In the genomic region with DNA sequence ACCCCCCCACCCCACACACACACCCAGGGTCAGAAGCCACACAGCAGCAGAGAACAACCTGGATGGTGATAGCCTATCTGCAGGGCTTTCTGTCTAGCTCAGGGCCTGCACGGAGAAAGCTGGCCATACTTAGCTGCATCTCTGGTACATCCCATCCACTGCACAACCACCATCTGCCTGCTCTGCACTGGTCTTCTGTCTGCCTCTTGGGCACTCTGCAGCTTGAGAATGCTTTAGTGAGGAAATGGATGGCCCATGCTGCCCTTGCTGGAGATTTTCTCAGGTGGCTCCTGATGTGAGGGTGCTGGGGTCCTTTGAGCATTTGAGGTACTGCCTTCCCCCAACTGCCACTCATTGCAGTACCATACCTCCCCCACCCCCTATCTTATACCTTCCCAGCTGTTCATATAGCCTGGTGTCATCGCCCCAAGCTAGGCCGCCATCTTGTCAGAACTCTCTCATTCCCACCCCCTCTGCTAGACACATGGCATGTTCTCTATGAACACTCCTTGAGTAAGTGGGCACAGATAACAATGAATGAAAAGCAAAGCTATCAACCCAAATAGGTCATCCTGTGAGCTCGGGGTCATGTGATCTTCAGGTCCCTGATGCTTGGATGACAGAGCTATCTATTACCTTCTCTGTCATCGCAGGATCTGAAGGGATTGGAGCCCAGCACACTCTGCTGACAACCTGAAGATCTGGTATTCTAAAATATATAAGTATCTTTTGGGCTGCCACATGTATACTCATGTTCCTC, we compare ENCODE assay signal across 27 mouse cellular contexts. TPM values are rescaled to one million over a fixed set of nuclear protein-coding genes. Genes with fewer than 3 reads are reported as not detected.
DNase-seq lines count a peak whose midpoint lies in the region; ATAC-seq lines count a peak whose summit lies in the region.
"Had no signal": no experiment of that assay in that cellular context is flagged by ENCODE, and none has a peak within 500 bp of the region (broad histone marks: within the 10 kb centered on the region; RNA-seq: fewer than 3 reads in every experiment).

No protein-coding gene starts in this region.

- ATAC-seq in forebrain, embryonic 11.5 days (replicated peaks; ENCODE audit: low FRiP score), result no peak
- ATAC-seq in midbrain, embryonic 11.5 days (ENCODE audit: low FRiP score), result no peak
- ATAC-seq in midbrain, embryonic 16.5 days, result no peak
- ATAC-seq: activated CD4-positive, CD25-positive, alpha-beta regulatory T cell, adult 4 months; forebrain, embryonic 16.5 days; hindbrain, postnatal 0 days; intestine, postnatal 0 days; lung, postnatal 0 days; midbrain, embryonic 13.5 days had no signal

- H3K36me3 ChIP-seq in forebrain, embryonic 11.5 days (ENCODE audit: control insufficient read depth, insufficient read depth, low read length), result no peaks in the 10 kb centered on the region
- no peaks in the 10 kb centered on the region for H3K36me3 ChIP-seq in forebrain, embryonic 10.5 days (replicated peaks)
- no peaks in the 10 kb centered on the region for H3K36me3 ChIP-seq in midbrain, embryonic 11.5 days (ENCODE audit: control insufficient read depth, insufficient read depth, low read length)
- no peaks in the 10 kb centered on the region for H3K36me3 ChIP-seq in midbrain, embryonic 16.5 days (ENCODE audit: control insufficient read depth, insufficient read depth, low read length)
- H3K36me3 ChIP-seq: embryonic facial prominence, embryonic 12.5 days; hindbrain, embryonic 12.5 days; limb, embryonic 15.5 days; liver, embryonic 13.5 days; midbrain, embryonic 13.5 days; stomach, embryonic 15.5 days had no signal

- no peaks in the 10 kb centered on the region for H3K9me3 ChIP-seq in forebrain, embryonic 11.5 days (ENCODE audit: control insufficient read depth, low read length)
- no peaks in the 10 kb centered on the region for H3K9me3 ChIP-seq in forebrain, embryonic 10.5 days
- H3K9me3 ChIP-seq in midbrain, embryonic 11.5 days (ENCODE audit: control insufficient read depth, low read length), result no peaks in the 10 kb centered on the region
- H3K9me3 ChIP-seq in midbrain, embryonic 16.5 days (replicated peaks; ENCODE audit: control insufficient read depth, low read length, poor library complexity, severe bottlenecking), result no peaks in the 10 kb centered on the region
- H3K9me3 ChIP-seq: embryonic facial prominence, embryonic 12.5 days; hindbrain, embryonic 12.5 days; limb, embryonic 15.5 days; liver, embryonic 13.5 days; megakaryocyte, embryonic 14.5 days; midbrain, embryonic 13.5 days; stomach, embryonic 15.5 days had no signal

- DNase-seq in forebrain, embryonic 11.5 days (ENCODE audit: low spot score), result peak; percentile 37
- DNase-seq in forebrain, embryonic 10.5 days (ENCODE audit: extremely low spot score, low spot score), result no peak
- DNase-seq in midbrain, embryonic 11.5 days (ENCODE audit: low spot score, missing footprints), result peak; percentile 51
- peak; percentile 58 for DNase-seq in cerebellum, adult 9-10 months
- DNase-seq in cerebellum, postnatal 14 days, result peak; percentile 4 to 32
- DNase-seq in thymus, postnatal 25 days, result no peak
- DNase-seq in kidney, postnatal 4 days, result no peak
- DNase-seq: adrenal gland, adult 2 months; adrenal gland, postnatal 36 days; B cell, adult 2 months; gastrocnemius, adult 2 months; kidney, adult 9 months; kidney, postnatal 14 days; liver, embryonic 13.5 days; lung, adult 18-20 months had no signal

- no peak overlapping the region for H3K4me2 ChIP-seq in forebrain, embryonic 11.5 days (ENCODE audit: low read depth, low read length, severe bottlenecking)
- H3K4me2 ChIP-seq in midbrain, embryonic 11.5 days, result no peak overlapping the region
- H3K4me2 ChIP-seq in midbrain, embryonic 16.5 days (ENCODE audit: low read length), result no peak overlapping the region
- H3K4me2 ChIP-seq: embryonic facial prominence, embryonic 12.5 days; hindbrain, embryonic 12.5 days; limb, embryonic 15.5 days; liver, embryonic 13.5 days; midbrain, embryonic 13.5 days; stomach, embryonic 15.5 days had no signal

- WGBS in forebrain, embryonic 11.5 days, result 88% methylated on average over 5 of the region's 5 CpGs
- 89% methylated on average over 5 of the region's 5 CpGs for WGBS in forebrain, embryonic 10.5 days
- WGBS in midbrain, embryonic 11.5 days, result 95% methylated on average over 5 of the region's 5 CpGs
- WGBS in midbrain, embryonic 16.5 days, result 94% methylated on average over 5 of the region's 5 CpGs

- H3K9ac ChIP-seq in forebrain, embryonic 11.5 days (ENCODE audit: low read length), result no peak overlapping the region
- H3K9ac ChIP-seq in midbrain, embryonic 11.5 days (ENCODE audit: low read length), result no peak overlapping the region
- H3K9ac ChIP-seq in midbrain, embryonic 16.5 days (ENCODE audit: low read depth, low read length), result no peak overlapping the region
- H3K9ac ChIP-seq: embryonic facial prominence, embryonic 12.5 days; hindbrain, embryonic 12.5 days; limb, embryonic 15.5 days; liver, embryonic 13.5 days; midbrain, embryonic 13.5 days; stomach, embryonic 15.5 days had no signal

- no peaks in the 10 kb centered on the region for H3K27me3 ChIP-seq in forebrain, embryonic 11.5 days (ENCODE audit: control insufficient read depth, insufficient read depth, low read length)
- H3K27me3 ChIP-seq in forebrain, embryonic 10.5 days (ENCODE audit: poor library complexity, severe bottlenecking), result no peaks in the 10 kb centered on the region
- no peaks in the 10 kb centered on the region for H3K27me3 ChIP-seq in midbrain, embryonic 11.5 days (ENCODE audit: control insufficient read depth, insufficient read depth, low read length)
- H3K27me3 ChIP-seq in midbrain, embryonic 16.5 days (ENCODE audit: control insufficient read depth, insufficient read depth, low read depth, low read length), result no peaks in the 10 kb centered on the region
- H3K27me3 ChIP-seq: embryonic facial prominence, embryonic 12.5 days; hindbrain, embryonic 12.5 days; limb, embryonic 15.5 days; liver, embryonic 13.5 days; midbrain, embryonic 13.5 days; stomach, embryonic 15.5 days had no signal

- H3K4me1 ChIP-seq in forebrain, embryonic 11.5 days (replicated peaks; ENCODE audit: control insufficient read depth, insufficient read depth, low read length), result no peaks in the 10 kb centered on the region
- H3K4me1 ChIP-seq in forebrain, embryonic 10.5 days, result no peaks in the 10 kb centered on the region
- 0 out of 2 replicates have a peak, but pooled peaks cover 2% of the 10 kb centered on the region for H3K4me1 ChIP-seq in midbrain, embryonic 11.5 days (ENCODE audit: control insufficient read depth, insufficient read depth, low read length)
- H3K4me1 ChIP-seq in midbrain, embryonic 16.5 days (ENCODE audit: control insufficient read depth, insufficient read depth, low read length), result no peaks in the 10 kb centered on the region
- H3K4me1 ChIP-seq: hindbrain, embryonic 12.5 days; limb, embryonic 15.5 days; liver, embryonic 13.5 days; midbrain, embryonic 13.5 days; stomach, embryonic 15.5 days had no signal

- no peak overlapping the region for H3K4me3 ChIP-seq in forebrain, embryonic 11.5 days (ENCODE audit: low read depth, low read length)
- no peak overlapping the region for H3K4me3 ChIP-seq in forebrain, embryonic 10.5 days
- H3K4me3 ChIP-seq in midbrain, embryonic 11.5 days (ENCODE audit: low read depth, low read length), result no peak overlapping the region
- H3K4me3 ChIP-seq in midbrain, embryonic 16.5 days (ENCODE audit: low read depth, low read length), result no peak overlapping the region
- H3K4me3 ChIP-seq: embryonic facial prominence, embryonic 12.5 days; gastrocnemius, adult 2 months; hindbrain, embryonic 12.5 days; limb, embryonic 15.5 days; liver, embryonic 13.5 days; megakaryocyte, embryonic 14.5 days; midbrain, embryonic 13.5 days; stomach, embryonic 15.5 days had no signal

- no peak overlapping the region for H3K27ac ChIP-seq in forebrain, embryonic 11.5 days (ENCODE audit: low read depth, low read length)
- H3K27ac ChIP-seq in forebrain, embryonic 10.5 days, result no peak overlapping the region
- no peak overlapping the region for H3K27ac ChIP-seq in midbrain, embryonic 11.5 days (ENCODE audit: low read depth, low read length)
- H3K27ac ChIP-seq in midbrain, embryonic 16.5 days (ENCODE audit: low read length), result no peak overlapping the region
- H3K27ac ChIP-seq: embryonic facial prominence, embryonic 12.5 days; gastrocnemius, adult 2 months; hindbrain, embryonic 12.5 days; hindbrain, postnatal 0 days; limb, embryonic 15.5 days; liver, embryonic 13.5 days; midbrain, embryonic 13.5 days; stomach, embryonic 15.5 days had no signal

RNA-seq across cellular contexts. Expression of a gene that starts 13.0 kb away (rescaled TPM):
- polyA plus RNA-seq in forebrain, embryonic 11.5 days (2014; fragmentation: Nextera tagmentation; extraction: Ambion mirVana), result 11.3 and 13.5 TPM in 2 replicates
- polyA plus RNA-seq in forebrain, embryonic 10.5 days (2016; fragmentation: Nextera tagmentation; extraction: Ambion mirVana), result 4.2 and 4.9 TPM in 2 replicates
- 11.7 and 13.9 TPM in 2 replicates for polyA plus RNA-seq in midbrain, embryonic 11.5 days (2014; fragmentation: Nextera tagmentation; extraction: Ambion mirVana)
- polyA plus RNA-seq in midbrain, embryonic 16.5 days (2015; fragmentation: Nextera tagmentation; extraction: Ambion mirVana), result 83.1 and 86.1 TPM in 2 replicates

RNA-seq across cellular contexts. Expression of a gene that starts 53.5 kb away (rescaled TPM):
- 15.3 and 19.7 TPM in 2 replicates for polyA plus RNA-seq in forebrain, embryonic 11.5 days (2014; fragmentation: Nextera tagmentation; extraction: Ambion mirVana)
- 18.4 and 19.9 TPM in 2 replicates for polyA plus RNA-seq in forebrain, embryonic 10.5 days (2016; fragmentation: Nextera tagmentation; extraction: Ambion mirVana)
- polyA plus RNA-seq in midbrain, embryonic 11.5 days (2014; fragmentation: Nextera tagmentation; extraction: Ambion mirVana), result 16.3 and 17.6 TPM in 2 replicates
- polyA plus RNA-seq in midbrain, embryonic 16.5 days (2015; fragmentation: Nextera tagmentation; extraction: Ambion mirVana), result 13.9 and 15.3 TPM in 2 replicates

Comparison
In these comparisons a context has a peak if more than half of its experiments do, and no peak if none do; other contexts are left out.
1. DNase-seq: peak in forebrain, embryonic 11.5 days (single experiment), midbrain, embryonic 11.5 days (single experiment), cerebellum, adult 9-10 months (single experiment) and cerebellum, postnatal 14 days (2 of 2); none in forebrain, embryonic 10.5 days (single experiment), thymus, postnatal 25 days (single experiment) and kidney, postnatal 4 days (0 of 2).